Mouse (Mus musculus) spleen, adult 18-20 months (tissue): Measurements from ENCODE around the gene Stxbp4.
A peak's percentile ranks its signal among the peaks of the same experiment; 100 is the strongest.

ENCODE experiments used
- DNase-seq, 2 experiments: peaks; one replicate each; pipeline ENCODE4 v3.0.0; 2022; ENCODE audit warnings: mixed read lengths in 2 of 2

Gene Stxbp4

DNA sequence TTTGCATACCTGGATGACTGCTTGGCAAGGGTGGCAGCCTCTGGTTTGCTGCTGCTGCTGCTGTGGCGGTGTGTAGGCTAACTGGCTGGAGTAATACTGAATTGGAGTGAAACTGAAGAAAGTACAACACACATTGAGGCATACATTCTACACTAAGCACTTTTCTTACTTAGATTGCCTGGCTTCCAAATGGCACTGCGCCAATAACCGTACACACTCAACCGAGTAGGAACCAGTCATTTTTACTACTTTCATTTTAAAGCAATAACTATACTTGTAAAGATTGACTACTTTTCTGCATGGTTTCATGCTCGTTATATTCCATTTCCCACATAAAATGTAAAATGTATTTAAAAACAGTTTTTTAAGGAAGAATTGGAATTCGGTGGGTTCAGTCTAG is 11.9 kb upstream of the Stxbp4 start:
- no peak for DNase-seq

DNA sequence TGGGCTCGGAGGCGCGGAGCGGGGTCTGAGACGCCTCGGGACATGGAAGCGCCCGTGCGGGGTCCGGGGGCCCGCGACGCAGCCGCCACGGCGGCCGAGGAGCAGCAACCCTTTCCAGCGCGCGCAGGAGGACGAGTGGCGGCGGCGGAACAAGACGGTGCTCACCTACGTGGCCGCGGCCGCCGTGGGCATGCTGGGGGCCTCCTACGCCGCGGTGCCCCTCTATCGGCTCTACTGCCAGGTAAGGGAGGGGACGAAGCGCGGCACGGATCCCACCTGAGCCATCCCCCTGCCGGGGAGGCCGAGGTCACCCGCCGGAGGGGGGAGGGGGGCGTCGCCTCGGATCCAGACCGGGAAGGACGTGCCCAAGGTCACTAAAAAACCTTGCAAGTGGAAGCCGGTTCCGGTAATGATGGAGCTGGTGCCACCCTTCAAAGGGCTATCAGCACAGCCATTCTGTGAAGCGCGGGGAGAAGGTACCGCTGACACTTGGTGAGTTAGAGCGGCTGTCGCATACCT is 487 bp upstream of the Stxbp4 start:
- DNase-seq, result no peak

DNA sequence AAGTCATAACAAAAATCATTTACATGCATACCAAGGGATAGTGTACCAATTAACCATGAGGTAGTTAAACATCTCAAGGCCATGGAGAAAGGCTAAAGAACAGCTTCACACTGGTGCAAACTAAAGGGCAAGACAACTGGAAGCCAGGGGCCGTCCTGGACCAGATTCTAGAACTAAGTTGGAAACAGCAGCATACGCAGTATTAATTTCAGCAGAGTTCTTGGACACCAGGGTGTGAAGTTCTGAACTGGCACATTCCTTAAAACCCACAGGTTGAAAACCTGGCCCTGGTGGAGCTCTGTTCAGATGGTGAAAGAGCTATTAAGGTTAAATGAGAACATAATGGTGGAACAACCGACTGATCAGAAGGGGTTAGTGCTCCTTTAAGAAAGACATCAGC is 3.2 kb downstream of the Stxbp4 start:
- DNase-seq, result no peak

DNA sequence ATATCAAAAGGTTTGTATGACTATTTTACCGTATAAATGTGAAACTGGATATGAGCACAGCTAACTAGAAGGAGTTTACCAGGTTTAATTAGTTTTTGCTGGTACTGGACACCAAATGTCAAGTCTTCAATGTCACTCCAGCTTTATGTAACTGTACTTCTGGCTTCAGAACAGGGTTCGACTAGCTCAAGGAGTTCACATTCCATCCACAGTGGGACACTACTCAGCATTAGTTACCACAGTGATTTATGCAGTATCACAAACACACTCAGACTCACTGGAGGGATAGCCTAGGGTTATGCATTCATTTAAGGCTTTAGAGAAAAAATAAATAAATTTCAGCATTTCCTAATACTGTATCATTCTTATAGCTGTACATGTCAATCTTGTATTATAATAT is 5.4 kb downstream of the Stxbp4 start:
- no peak for DNase-seq

DNA sequence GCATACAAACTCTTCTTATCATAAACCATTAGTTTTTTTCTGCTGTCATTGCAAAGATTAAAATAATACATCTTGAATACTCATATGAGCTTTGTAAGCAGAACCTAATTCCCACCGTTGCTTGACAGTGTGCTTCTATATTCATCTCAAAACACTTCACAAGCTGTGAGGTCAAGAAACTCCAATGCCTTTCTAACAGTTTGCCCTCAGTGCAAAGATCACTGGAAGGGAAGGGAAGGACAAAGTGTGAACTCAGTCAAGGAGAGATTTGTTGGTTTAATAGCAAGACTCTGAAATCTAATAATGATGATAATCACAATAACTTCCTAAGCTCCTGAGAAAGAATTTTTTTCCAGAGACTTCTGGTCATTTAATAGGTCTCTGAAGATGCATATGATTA is 10.1 kb downstream of the Stxbp4 start:
- DNase-seq, result no peak

DNA sequence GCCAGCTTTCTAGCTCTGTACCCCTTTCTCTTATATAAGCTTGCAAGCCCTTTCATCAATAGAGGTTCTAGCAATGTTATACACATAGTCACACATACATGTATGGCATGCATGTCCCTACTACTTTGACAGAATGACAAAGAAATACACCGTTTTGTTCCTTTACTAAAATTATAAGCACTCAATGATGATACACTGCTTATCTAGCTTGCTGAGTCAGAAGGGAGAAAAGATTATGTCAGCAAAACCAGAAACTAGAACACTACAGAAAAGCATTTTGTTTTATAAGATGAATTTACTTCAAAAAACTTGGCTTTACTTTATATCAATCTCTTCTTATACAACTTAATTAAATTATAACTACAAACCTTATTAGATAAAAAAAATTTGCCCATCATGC is 12.7 kb downstream of the Stxbp4 start:
- no peak for DNase-seq

DNA sequence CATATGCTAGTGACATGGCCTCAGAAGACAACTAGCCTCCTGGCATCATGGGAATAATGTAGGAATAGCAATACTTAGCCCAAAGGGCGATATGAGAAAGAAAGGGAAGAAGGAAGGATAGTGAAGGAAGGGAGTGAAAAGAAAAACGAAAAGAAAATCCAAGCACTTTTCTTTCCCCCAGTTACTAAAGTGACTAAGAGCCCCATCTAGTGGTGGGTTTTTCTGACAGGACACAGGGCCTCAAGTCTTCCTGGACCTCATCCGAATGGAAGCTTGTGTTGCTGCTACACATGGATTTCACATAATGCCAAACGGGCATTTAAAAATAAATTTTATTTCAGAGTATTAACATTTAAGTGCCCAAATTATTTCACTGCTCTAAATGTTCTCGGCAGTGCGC is 14.4 kb downstream of the Stxbp4 start:
- DNase-seq, result peak in 1 of 2 experiments; percentile 19

DNA sequence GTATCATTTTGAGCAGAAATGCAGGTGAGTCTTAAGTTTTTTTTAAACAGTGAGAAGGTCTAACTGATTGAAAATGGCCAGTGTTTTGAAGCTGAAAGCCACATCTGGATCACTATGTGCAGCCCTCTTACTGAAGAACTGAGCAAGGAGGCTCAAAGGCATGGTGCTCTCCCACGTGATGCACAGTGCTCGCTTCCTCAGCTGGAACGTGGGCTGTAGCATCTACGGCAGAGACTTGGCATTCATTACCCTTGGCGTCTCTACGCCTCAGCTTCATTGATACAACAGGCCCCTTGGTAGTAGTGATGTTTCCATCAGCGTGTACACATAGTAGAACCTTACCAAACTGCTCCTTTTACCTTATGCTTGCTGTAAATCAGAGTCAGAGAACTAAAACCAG is 15.4 kb downstream of the Stxbp4 start:
- no peak for DNase-seq

DNA sequence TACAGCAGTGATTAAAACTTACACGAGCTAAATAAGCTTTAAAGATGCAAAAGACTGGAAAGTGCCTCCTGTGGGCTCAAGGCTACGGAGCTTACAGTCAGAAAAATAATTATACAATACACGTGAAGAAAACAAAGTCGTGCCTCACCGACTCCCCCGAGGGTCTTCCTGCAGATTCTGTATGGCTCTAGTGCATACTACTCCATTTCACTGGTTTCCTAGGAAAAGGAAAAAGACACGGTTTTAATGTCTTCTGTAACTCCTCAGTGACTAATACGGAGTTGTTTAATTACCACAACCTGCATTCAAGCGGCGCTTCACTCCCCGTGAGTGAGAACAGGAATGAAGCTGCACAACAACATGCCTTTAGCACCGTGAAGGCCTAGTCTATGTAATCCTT is 15.8 kb downstream of the Stxbp4 start:
- DNase-seq, result no peak

DNA sequence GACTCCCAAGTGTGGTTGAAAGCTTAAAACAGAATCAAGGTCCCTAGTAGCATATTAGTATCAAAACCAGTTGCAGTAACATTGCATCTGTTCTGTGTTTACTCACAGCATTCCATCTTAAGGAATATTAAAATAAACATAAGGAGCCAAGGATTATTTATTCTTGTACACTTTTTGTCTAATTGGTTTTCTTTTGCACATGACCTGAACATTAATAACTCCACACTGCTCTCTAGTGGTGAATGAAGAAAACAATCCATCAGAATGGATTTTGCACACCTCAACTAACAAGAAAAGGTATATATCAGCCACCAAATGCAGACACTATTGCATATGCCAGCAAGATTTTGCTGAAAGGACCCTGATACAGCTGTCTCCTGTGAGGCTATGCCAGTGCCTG is 21.5 kb downstream of the Stxbp4 start:
- no peak for DNase-seq

DNA sequence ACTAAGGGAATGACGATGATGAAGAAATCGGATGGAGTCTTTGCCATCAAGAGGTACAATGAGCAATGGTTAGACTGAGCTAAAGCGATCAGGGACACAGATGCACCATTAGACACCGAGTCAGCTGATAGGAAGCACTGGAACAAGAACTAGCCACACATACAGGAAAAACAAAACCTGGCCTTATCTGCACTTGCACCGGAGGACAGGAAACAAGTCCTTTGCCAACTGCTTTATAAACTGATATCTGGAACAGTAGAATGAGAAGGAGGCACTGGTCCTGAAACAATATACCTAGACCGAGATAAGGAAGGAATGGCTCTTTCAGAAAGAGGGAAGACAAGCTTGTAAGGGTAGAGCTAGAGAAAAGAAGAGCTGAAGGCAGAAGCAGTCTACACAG is 23.1 kb downstream of the Stxbp4 start:
- no peak for DNase-seq

DNA sequence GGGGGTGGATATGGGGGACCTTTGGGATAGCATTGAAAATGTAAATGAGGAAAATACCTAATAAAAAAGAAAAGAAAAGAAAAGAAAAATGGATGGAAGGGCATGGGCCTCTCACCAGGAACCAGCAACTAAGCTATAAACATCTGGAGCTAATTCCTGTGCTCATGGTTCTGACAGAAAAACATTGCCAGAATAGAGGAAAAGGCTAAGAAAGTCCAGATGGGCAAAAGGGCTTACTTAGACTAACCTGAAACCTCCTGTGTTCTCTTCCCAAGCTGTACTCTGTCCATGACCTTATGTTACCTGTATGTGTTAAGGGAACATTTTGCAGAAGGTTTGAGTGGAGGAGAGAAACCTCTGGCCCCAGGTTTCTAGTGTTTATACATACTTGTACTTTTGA is 25.8 kb downstream of the Stxbp4 start:
- DNase-seq, result no peak

DNA sequence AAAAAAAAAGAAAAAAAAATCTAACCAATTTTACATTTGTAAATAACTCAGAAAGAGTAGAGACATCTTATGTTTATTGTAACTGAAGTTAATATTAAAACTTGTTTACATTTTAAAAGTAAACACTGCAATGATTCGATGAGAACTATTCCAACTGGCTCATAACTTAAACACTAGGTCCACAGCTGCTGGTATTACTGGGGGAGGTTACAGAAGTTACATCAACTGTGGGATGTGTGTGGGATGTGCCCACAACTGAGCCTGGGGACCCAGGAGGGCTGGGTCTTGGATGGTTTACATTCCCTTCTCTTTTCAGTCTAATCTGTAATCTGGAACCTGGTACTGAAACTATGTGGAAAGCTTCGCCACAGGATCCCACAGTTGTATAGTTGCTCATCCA is 34.8 kb downstream of the Stxbp4 start:
- no peak for DNase-seq

DNA sequence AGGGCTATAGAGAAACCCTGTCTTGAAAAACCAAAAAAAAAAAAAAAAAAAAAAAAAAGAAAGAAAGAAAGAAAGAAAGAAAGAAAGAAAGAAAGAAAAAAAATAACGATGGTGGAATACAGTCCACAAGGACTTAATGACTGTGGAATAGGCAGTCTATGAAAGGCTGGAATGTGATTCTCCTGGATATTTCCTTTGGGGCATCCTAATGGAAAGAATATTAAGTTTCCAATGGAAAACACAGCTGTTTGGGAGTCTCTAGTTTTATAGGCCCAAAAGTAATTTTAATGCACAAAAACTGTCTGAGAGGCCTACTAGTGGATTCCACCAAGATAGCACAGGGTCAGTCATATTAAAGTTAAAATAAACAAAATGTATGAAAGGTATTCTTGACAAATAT is 42.1 kb downstream of the Stxbp4 start:
- no peak for DNase-seq

DNA sequence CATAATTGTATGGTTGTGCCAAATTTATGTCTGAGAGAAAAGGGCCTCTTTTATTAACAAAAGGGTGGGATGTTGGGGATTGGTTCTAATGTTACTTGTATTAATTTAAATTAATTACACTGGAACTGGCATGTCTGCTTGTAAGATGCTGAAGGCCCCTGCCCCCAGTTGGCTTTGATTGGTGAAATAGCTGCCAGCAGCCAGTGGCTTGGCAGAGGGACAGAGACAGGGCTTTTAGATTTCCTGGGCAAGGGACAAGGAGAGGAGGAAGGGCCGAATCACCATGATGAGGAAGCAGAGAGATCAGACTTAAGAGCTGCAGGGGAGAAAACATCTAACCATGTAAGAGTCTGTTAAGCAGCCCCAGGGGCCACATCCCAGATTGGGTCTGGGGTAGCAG is 46.9 kb downstream of the Stxbp4 start:
- no peak for DNase-seq

DNA sequence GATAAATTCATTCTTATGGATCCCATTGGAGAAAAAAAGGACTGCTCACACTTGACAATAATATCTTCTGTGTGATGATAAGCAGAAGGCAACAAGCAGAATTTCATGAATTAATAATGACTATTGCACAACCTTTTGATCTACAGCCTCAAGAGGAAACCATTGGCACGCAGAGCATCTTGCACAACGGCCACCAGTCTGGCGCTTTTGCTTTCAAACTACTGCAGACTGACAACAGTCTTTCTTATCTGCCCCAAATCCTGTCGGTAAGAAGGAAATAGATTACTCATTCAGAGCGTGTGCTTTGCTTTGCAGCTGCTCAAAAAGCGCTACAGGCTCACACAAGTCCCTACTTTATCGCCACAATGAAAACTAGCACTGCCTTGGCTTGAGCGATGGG is 51.7 kb downstream of the Stxbp4 start:
- no peak for DNase-seq

DNA sequence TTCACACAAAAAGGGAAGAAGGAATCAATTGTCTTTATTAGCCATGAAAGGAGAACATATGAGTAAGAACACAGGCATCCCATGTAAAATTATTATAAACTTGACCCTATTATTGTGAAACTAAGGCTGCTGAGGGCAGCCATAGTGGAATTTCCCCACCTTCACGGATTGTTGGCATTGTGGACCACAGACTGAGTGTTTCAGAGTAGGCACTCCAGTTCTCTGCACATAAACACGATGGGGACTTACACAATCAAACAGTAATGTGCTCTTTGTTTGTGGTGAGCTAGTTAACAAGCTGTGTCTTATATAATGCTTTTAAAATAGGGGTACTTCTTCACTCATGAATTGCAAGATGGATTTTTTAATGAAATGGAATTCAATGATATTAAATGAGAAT is 52.1 kb downstream of the Stxbp4 start:
- no peak for DNase-seq

DNA sequence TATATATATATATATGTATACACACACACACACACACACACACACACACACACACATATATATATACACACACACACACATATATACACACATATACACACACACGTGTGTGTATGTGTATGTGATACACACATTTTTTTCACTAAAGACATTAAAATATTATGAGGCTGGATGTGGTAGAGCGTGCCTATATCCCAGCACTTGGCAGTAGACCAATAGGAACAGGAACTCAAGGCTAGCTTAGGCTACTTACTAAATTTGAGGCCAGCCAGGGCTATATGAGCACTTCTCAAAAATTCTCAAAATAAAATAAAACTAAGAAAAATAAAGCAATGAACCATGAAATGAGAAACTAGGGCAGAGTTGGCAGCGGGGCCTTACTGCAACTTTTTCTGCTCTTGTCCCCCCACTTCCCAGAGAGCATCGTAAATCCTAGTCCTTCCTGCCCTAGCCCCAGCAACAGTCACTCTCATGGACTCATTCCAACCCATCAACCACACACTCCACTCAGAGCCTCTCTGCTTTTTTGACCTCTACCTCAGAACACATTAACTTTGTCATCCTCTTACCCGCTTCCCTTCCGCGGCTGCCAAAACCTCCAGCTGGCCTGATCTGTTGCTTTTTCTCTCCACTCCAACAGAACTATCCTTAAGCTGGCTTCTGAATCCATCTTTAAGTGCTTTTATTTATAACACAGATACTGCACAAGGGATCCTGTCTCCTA is 60.7 kb downstream of the Stxbp4 start:
- no peak for DNase-seq

DNA sequence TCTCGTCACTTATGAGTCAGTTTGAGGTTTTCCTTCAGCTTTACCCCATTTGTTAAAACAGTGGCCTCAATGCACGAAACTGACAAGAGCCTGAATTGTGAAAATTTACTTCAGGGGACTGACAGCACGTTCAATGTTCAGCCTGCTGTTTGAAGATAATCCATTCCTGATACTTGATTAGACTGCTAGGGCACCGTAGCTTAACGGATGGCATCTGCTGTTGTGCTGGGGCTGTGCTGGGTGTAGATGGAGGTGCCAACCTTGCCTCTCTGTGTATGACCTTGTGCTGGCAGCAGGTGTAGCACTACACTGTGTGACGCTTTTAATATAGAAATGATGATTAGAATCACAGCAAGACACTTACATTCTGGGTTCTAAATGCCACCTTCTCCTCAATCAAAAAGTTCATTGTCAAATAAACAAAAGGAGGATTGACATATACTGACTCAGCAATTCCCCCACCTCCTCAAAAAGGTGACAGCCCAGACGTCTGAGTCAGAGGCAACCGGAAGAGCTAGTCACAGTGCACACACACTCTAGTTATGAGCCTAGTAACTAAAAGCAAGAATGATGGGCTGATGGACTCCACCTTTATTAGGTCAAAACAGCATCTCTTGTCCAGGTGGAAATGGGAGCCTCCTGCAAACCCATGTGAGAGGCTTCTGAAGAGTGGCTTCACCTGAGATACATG is 61.5 kb downstream of the Stxbp4 start:
- no peak for DNase-seq

DNA sequence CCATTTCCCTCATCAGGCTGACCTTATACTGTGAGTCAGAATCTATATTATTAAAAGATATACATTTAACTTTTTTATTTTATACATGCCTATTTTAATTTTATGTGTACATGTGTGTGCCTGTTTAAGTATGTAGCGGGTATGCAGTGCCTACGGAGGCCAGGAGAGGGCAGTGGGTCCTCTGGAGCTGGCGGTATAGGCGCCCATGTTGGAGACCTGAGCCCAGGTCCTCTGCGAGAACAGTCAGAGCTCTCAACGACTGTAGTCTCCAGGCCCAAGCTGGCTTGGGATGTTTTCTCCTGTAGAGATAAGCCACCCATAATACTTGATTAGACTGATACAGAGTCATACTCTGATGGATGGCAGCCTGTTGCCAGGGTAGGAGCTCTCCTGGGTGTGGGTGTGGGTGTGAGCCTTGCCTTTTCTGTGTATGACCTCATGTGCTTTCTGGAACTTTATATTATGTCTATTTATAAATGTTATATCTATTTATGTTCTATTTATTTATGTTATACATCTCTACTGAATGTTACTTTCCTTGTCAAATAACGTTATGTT is 62.3 kb downstream of the Stxbp4 start:
- no peak for DNase-seq

DNA sequence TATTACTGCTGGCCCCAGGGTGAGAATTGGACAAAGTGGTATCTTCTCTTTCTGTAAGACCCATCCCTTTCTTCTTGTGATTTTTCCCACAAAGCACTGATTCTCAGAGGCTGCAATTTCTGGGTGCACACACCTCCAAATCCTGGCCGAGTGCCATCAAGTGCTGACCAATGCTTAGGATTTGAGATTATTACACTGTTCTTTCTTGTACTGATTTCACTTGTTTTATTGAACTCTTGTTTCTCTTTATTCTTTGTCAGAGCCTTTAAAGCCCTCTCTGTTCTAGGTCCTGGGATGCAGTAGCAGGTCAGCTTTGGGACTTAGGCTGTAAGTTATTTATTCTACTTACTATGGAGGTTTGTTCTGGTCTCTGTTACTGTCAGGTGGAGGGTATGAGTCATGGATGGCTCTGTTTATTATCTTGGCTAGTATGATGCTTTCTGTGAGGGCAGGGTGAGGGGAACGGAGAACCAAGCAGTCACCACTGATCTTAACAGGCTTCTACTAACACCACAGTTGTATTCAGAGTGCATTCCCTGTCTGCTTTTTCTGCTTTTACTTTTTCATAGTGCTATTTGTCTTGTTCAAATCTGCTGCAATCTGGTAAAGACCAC is 67.1 kb downstream of the Stxbp4 start:
- DNase-seq, result no peak

DNA sequence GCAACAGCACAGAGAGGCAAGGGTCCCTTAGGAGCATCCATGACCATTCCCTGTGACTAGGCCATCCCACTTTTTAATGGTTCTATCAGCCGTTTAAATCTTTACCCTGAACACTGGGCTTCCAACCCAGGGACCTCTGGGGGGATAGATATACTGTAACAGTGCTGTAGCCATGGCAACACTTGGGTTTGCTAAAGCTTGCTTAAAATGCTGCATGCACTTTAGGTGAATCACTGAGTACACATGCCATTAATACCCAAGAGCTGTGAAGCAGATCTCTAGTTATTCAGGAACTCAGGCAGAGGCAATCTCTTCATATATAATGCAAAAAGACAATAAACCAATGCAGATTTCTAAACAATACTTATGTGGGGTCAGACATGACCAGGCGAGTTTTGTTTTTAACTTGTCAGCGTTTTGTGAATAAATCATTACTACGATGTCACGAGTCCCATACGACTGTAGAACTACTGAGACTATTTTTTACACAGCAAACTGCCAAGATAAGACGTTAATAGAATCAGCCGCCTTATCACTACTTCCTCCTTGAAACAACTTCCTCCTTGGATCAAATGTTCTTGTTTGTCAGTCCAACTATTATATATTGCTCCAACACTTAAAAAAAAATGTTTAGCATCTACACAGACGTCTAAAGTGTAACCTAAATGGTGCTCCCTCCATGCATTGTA is 79.4 kb downstream of the Stxbp4 start:
- DNase-seq, result no peak

DNA sequence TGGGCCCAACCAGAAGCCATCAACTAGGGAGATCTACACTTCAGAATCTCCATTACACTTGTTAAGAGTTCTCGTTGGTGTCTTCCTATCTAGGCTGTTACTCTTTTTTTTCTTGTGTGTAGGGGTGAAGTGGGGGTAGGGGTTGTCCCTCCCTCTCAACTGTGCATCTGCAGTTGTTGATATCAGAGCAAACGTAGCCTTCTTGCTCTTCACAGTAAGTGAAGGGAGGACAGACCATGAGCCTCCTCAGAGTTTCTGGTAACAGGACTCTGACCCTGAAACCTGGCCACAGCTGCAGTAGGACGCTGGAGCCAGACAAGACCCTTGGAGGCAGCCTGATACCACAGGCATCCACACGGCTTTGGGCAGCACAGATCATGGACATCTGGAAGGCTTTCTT is 81.4 kb downstream of the Stxbp4 start:
- no peak for DNase-seq
